In genomic region chr12:14151921-14152320, GRCm38 (mm10) we compare ENCODE assay signal across 8 mouse cellular contexts. TPM values are rescaled to one million over a fixed set of nuclear protein-coding genes. Genes with fewer than 3 reads are reported as not detected.
DNase-seq lines count a peak whose midpoint lies in the region; ATAC-seq and TF ChIP-seq lines count a peak whose summit lies in the region.

Gene Fam84a, minus strand, starts transcription at chr12:14152054.

- H3K9ac ChIP-seq in forebrain, embryonic 15.5 days (replicated peaks): peak within 1 kb of the TSS; percentile 56
- no peak within 1 kb of the TSS for H3K9ac ChIP-seq in liver, embryonic 14.5 days (replicated peaks)
- H3K9ac ChIP-seq in neural tube, embryonic 15.5 days (replicated peaks): peak within 1 kb of the TSS; percentile 78

- no peaks in the 10 kb centered on the region for H3K36me3 ChIP-seq in E14TG2a.4 (ENCODE audit: insufficient read depth, low read length)
- no peaks in the 10 kb centered on the region for H3K36me3 ChIP-seq in forebrain, embryonic 15.5 days
- no peaks in the 10 kb centered on the region for H3K36me3 ChIP-seq in liver, embryonic 14.5 days (replicated peaks; ENCODE audit: control insufficient read depth, insufficient read depth, low read depth)
- no peaks in the 10 kb centered on the region for H3K36me3 ChIP-seq in neural tube, embryonic 15.5 days

- WGBS in forebrain, embryonic 15.5 days: under 1% methylated on average over 31 of the region's 31 CpGs
- 1% methylated on average over 31 of the region's 31 CpGs for WGBS in large intestine, adult 2 months
- WGBS in liver, embryonic 14.5 days (ENCODE audit: insufficient replicate concordance): under 1% methylated on average over 31 of the region's 31 CpGs
- under 1% methylated on average over 31 of the region's 31 CpGs for WGBS in neural tube, embryonic 15.5 days

- TF ChIP-seq CTCF in E14TG2a.4 (conservative IDR thresholded peaks at IDR 0.05; ENCODE audit: low read length): no peak
- TF ChIP-seq CTCF in liver, embryonic 14.5 days (IDR thresholded peaks at IDR 0.05; ENCODE audit: low read depth): no peak

- H3K27ac ChIP-seq in forebrain, embryonic 15.5 days (replicated peaks): peak within 1 kb of the TSS; percentile 82
- H3K27ac ChIP-seq in liver, embryonic 14.5 days: no peak within 1 kb of the TSS
- H3K27ac ChIP-seq in neural tube, embryonic 15.5 days (replicated peaks): peak within 1 kb of the TSS; percentile 86

- TF ChIP-seq EP300 in liver, embryonic 14.5 days (IDR thresholded peaks at IDR 0.05; ENCODE audit: low read depth): no peak

- H3K4me1 ChIP-seq in E14TG2a.4 (replicated peaks; ENCODE audit: low read depth, low read length): peaks cover 36% of the 10 kb centered on the region
- H3K4me1 ChIP-seq in forebrain, embryonic 15.5 days: peaks cover 38% of the 10 kb centered on the region
- no peaks in the 10 kb centered on the region for H3K4me1 ChIP-seq in liver, embryonic 14.5 days (replicated peaks; ENCODE audit: control insufficient read depth in 2 of 2, insufficient read depth in 2 of 2, low read length in 1 of 2)
- peaks cover 32% of the 10 kb centered on the region for H3K4me1 ChIP-seq in neural tube, embryonic 15.5 days

- DNase-seq in cerebellum, adult 11 months: peak; percentile 71
- DNase-seq in heart, postnatal 10 days: peak; percentile 91 to 92
- DNase-seq in large intestine, adult 2 months (ENCODE audit: low read depth, low spot score): peak; percentile 79
- peak; percentile 13 to 26 (median 20) for DNase-seq in liver, embryonic 14.5 days (ENCODE audit: low read depth in 3 of 3, low spot score in 3 of 3)
- DNase-seq in urinary bladder, postnatal 25 days (ENCODE audit: low spot score): peak; percentile 84

- no peaks in the 10 kb centered on the region for H3K9me3 ChIP-seq in E14TG2a.4 (ENCODE audit: low read length)
- no peaks in the 10 kb centered on the region for H3K9me3 ChIP-seq in forebrain, embryonic 15.5 days
- H3K9me3 ChIP-seq in liver, embryonic 14.5 days (ENCODE audit: control insufficient read depth, low read length): no peaks in the 10 kb centered on the region
- no peaks in the 10 kb centered on the region for H3K9me3 ChIP-seq in neural tube, embryonic 15.5 days (replicated peaks)

- ATAC-seq in forebrain, embryonic 15.5 days (replicated peaks): peak; percentile 99
- peak; percentile 82 for ATAC-seq in liver, embryonic 14.5 days (ENCODE audit: insufficient read depth)
- ATAC-seq in neural tube, embryonic 15.5 days (ENCODE audit: low FRiP score): peak; percentile 97

- intact Hi-C loops in heart, postnatal 10 days (cut with DNase I): loop anchor here (5.0 to 10.0 kb wide), 2 partner anchors 165 to 547 kb away; no protein-coding TSS in a partner anchor

- H3K4me2 ChIP-seq in forebrain, embryonic 15.5 days (replicated peaks): peak within 1 kb of the TSS; percentile 76
- H3K4me2 ChIP-seq in liver, embryonic 14.5 days (ENCODE audit: low read depth): peak within 1 kb of the TSS; percentile 53
- H3K4me2 ChIP-seq in neural tube, embryonic 15.5 days: peak within 1 kb of the TSS; percentile 92

- peak within 1 kb of the TSS; percentile 79 for H3K4me3 ChIP-seq in E14TG2a.4 (replicated peaks; ENCODE audit: low read length)
- peak within 1 kb of the TSS; percentile 75 for H3K4me3 ChIP-seq in forebrain, embryonic 15.5 days
- peak within 1 kb of the TSS; percentile 34 to 37 for H3K4me3 ChIP-seq in liver, embryonic 14.5 days (ENCODE audit: insufficient read depth in 1 of 2, low read depth in 2 of 2, low read length in 2 of 2)
- H3K4me3 ChIP-seq in neural tube, embryonic 15.5 days (replicated peaks): peak within 1 kb of the TSS; percentile 78

- peaks cover 65% of the 10 kb centered on the region for H3K27me3 ChIP-seq in E14TG2a.4 (ENCODE audit: insufficient read depth, low read length)
- no peaks in the 10 kb centered on the region for H3K27me3 ChIP-seq in forebrain, embryonic 15.5 days
- peaks cover 38% of the 10 kb centered on the region for H3K27me3 ChIP-seq in liver, embryonic 14.5 days (ENCODE audit: control insufficient read depth, insufficient read depth, low read length)
- no peaks in the 10 kb centered on the region for H3K27me3 ChIP-seq in neural tube, embryonic 15.5 days (replicated peaks)

RNA-seq across cellular contexts. Expression of gene Fam84a, which starts in this region (rescaled TPM):
- polyA plus RNA-seq in forebrain, embryonic 15.5 days (2015; fragmentation: Nextera tagmentation; extraction: Ambion mirVana): 86.6 and 100 TPM in 2 replicates
- total RNA-seq in heart, postnatal 10 days (2021): 1 to 10 TPM; 1.4 to 2.2 TPM
- 15.4 and 32.0 TPM in 2 replicates for polyA plus RNA-seq in large intestine, adult 2 months (2012; rRNA removed)
- 0.27 and 0.47 TPM in 2 replicates for polyA plus RNA-seq in liver, embryonic 14.5 days (2012; rRNA removed)
- 0.79 and 1.00 TPM in 2 replicates for polyA plus RNA-seq in liver, embryonic 14.5 days (2014; fragmentation: Nextera tagmentation; extraction: Ambion mirVana)
- polyA plus RNA-seq in neural tube, embryonic 15.5 days (2015; fragmentation: Nextera tagmentation; extraction: Ambion mirVana): 45.6 and 57.8 TPM in 2 replicates

Comparison
In these comparisons a context has a peak if more than half of its experiments do, and no peak if none do; other contexts are left out.
1. Peak in DNase-seq, ATAC-seq, H3K4me3 ChIP-seq and H3K4me2 ChIP-seq in liver, embryonic 14.5 days; RNA of the gene not detected or under 1 TPM.
2. DNase-seq: peak in every context shown above with its lines; median percentile 92 in heart, postnatal 10 days; 84 in urinary bladder, postnatal 25 days; 79 in large intestine, adult 2 months; 71 in cerebellum, adult 11 months; 20 in liver, embryonic 14.5 days.